Mouse (Mus musculus) bone marrow macrophage, adult 2 months (primary cell): ENCODE measurements at regions not wholly inside any gene's neighbourhood (a gene's known extent, or its start where the extent isn't known, plus 50 kb on each side); places are given as distances from the start of the nearest gene placed in this dataset.

Experiments used
- H3K27ac ChIP-seq: 2 replicates; pipeline ENCODE4 v1.5.1; 2012; ENCODE audit warnings: low read depth, low read length; ENCODE audit not compliant: insufficient read depth
- H3K4me1 ChIP-seq: 2 replicates; pipeline ENCODE4 v1.6.1; 2012; ENCODE audit warnings: low read length; ENCODE audit not compliant: control insufficient read depth, insufficient read depth
- H3K4me3 ChIP-seq: 2 replicates; pipeline ENCODE4 v1.5.1; 2012; ENCODE audit warnings: mild to moderate bottlenecking, low read length, moderate library complexity; ENCODE audit not compliant: insufficient read depth
- CTCF ChIP-seq: IDR thresholded peaks from 2 replicates; pipeline ENCODE4 v1.5.1; 2012; ENCODE audit warnings: low read depth, mild to moderate bottlenecking, low read length, moderate library complexity
- POLR2A ChIP-seq: IDR thresholded peaks from 2 replicates; pipeline ENCODE4 v1.6.1; 2012; ENCODE audit warnings: mild to moderate bottlenecking, low read depth, low read length, borderline replicate concordance

DNA sequence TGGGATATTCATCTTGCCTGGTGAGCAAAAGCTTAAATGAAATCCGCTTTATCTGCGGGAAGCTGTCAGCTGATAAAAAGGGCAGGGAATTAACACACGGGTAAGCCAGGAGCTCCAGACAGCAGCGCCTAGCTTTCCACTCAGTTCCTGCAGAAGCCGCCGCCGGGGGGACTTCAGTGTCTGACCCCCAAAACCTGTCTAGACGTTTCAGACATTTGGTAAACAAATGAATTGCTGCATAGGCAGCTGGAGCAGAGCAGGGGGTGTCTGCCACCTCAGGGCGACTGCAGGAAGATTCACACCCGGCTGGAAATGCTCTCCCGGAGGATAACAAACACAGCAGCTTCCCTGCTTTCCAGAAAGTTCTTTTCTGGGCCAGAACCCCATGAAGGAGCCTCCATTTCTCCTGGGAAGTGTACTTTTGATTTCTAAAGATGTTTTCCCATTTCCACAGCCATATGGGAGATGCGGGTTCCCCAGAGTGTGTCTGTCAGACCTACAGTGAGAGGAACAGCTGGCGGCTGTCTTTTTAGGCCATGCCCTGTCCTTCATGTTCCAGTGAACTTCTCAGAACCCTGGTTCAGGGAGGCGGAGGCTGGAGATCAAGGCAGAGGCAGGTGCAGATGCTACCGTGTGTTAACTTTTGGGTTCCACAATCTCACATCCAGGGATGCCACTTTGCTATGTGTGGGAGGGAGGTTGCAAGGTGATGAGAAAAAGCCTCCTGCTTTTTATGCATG is 58.7 kb upstream of the Pmepa1 start:
- no peak for TF ChIP-seq CTCF
- no peak for TF ChIP-seq POLR2A

GRCm38 (mm10) chr2:173335859-173336258 is 59.5 kb upstream of the Pmepa1 start:
- H3K4me1 ChIP-seq: peaks cover 4% of the 10 kb centered on the region
- no peak overlapping the region for H3K27ac ChIP-seq
- H3K4me3 ChIP-seq: no peak overlapping the region
- no peak for TF ChIP-seq POLR2A
- TF ChIP-seq CTCF: no peak

More for the DNA sequence above, 58.7 kb upstream of the Pmepa1 start:
- Histone ChIP-seq H3K4me1 (peaks cover 4% of the 10 kb centered on the region), H3K27ac (no peak overlapping the region), H3K4me3 (no peak overlapping the region)

- Histone ChIP-seq H3K27ac (peak overlapping the region; percentile 71), H3K4me1 (peaks cover 4% of the 10 kb centered on the region), H3K4me3 (no peak overlapping the region)
- TF ChIP-seq CTCF (no peak), POLR2A (no peak)
Measured at GRCm38 (mm10) chr2:173337666-173338065, 61.3 kb upstream of the Pmepa1 start.

DNA sequence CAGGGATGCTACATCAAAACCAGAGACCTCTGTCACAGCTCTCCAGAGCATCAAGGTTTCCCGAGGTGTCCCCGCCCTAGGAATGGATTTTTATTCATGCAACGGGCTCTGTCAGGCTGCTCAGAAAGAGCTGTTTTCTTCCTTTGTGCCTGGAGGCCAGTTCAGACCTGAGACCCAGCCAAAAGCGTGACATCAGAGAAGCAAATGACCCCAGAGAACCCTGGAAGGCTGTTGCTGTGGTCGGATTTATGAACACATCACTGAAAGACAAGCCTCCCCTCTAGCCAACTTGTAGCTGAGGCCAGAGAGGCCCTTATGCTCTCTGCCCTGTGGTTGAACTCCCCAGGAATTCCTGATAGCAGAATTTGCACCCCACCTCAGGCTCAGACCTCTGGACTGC is 62.3 kb upstream of the Pmepa1 start:
- no peak overlapping the region for H3K27ac ChIP-seq
- TF ChIP-seq CTCF (no peak), POLR2A (no peak)
- peaks cover 4% of the 10 kb centered on the region for H3K4me1 ChIP-seq
- H3K4me3 ChIP-seq: no peak overlapping the region

DNA sequence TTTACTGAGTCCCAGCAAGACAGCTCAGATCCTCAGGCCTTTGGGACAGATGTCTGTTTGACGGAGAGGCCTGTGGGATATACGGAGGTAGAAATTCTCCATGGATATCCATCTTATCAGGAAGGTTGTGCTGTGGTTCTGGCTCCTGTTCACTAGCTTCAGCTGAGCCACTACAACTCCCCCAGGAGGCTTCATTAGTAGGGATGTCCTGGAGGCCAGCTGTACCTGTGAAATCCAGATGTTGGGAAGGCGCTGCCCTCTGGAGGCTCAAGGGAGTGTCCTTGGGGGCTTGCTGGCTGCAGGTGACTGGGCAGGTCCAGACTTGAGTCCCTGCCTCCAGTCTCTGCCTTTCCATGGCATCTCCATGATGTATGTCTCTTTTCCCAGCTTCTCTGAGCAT is 62.9 kb upstream of the Pmepa1 start:
- TF ChIP-seq CTCF (no peak), POLR2A (no peak)
- Histone ChIP-seq H3K4me1 (peaks cover 4% of the 10 kb centered on the region), H3K27ac (no peak overlapping the region), H3K4me3 (no peak overlapping the region)

- peaks cover 4% of the 10 kb centered on the region for H3K4me1 ChIP-seq
- no peak overlapping the region for H3K4me3 ChIP-seq
- H3K27ac ChIP-seq: no peak overlapping the region
- TF ChIP-seq POLR2A (no peak), CTCF (no peak)
Measured at GRCm38 (mm10) chr2:173340044-173340601, 63.8 kb upstream of the Pmepa1 start.

GRCm38 (mm10) chr2:173342605-173343260 is 66.4 kb upstream of the Pmepa1 start:
- Histone ChIP-seq H3K27ac (no peak overlapping the region), H3K4me1 (no peaks in the 10 kb centered on the region), H3K4me3 (no peak overlapping the region)
- TF ChIP-seq POLR2A (no peak), CTCF (no peak)

DNA sequence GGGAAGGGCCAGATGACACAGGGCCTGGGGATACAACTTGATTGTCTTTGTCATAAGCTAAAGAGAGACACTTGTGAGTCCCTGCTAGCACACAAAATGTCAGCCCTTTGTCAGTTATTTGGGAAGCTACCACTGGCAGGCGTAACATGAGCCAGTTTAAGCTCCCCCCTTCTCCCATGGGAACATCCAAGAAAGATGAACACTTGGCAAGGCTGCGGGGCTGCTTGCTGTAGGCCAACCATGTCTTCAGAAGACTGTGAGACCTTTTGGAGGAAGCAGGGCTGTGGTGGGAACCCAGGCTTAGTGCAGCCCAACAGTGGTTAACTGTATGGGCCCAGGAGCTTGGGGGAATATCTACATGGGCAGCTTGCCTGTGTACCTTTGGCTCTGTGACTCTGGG is 67.3 kb upstream of the Pmepa1 start:
- TF ChIP-seq POLR2A (no peak), CTCF (no peak)
- Histone ChIP-seq H3K4me3 (no peak overlapping the region), H3K4me1 (no peaks in the 10 kb centered on the region), H3K27ac (no peak overlapping the region)

DNA sequence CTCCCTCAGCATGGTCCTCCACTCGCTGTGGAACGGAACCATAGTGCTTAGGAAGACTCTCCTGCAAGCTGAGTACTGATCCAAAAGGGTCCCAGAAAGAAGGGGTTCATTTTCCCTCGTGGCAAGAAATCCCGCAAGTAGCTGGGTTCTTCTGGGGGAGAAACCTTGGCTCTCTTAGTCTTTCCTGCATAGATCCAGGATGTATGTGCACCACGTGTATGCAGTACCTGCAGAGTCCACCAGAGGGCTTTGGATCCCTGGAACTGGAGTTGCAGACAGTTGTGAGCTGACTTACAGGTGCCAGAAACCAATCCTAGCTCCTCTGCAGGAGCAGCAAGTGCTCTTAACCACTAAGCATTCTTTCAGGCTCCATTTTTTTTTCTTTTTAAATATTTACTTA is 67.9 kb upstream of the Pmepa1 start:
- TF ChIP-seq POLR2A: no peak
- no peak for TF ChIP-seq CTCF
- H3K4me1 ChIP-seq: 0 out of 2 replicates have a peak, but pooled peaks cover under 1% of the 10 kb centered on the region
- no peak overlapping the region for H3K27ac ChIP-seq
- no peak overlapping the region for H3K4me3 ChIP-seq

DNA sequence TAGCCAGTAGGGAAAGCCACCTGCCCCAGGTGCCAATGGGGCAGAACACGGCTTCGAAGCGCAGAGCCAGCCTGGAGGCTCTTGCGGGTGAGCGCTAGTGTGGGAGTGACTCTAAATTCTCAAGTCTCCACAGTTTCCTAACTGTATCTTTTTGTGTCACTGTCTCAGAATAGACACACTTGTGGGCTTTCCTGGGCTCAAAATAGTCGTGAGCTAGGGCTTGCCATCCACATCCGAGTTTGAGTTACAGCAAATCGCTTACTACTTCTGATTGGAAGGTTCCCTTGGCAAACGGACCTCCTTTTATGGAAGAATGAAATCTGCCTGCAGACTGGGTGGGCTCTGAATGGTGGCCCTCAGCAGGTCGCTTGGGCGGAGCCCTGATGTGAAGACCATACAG is 71.0 kb upstream of the Pmepa1 start:
- TF ChIP-seq POLR2A (no peak), CTCF (no peak)
- peaks cover 20% of the 10 kb centered on the region for H3K4me1 ChIP-seq
- no peak overlapping the region for H3K4me3 ChIP-seq
- no peak overlapping the region for H3K27ac ChIP-seq
